Mouse (Mus musculus): ENCODE measurements around the gene Cenpf. TPM values are rescaled to one million over a fixed set of nuclear protein-coding genes. Genes with fewer than 3 reads are reported as not detected.

The Cenpf gene
- polyA plus RNA-seq, 1 experiment from 2014 or later, result 18.1 TPM

DNA sequence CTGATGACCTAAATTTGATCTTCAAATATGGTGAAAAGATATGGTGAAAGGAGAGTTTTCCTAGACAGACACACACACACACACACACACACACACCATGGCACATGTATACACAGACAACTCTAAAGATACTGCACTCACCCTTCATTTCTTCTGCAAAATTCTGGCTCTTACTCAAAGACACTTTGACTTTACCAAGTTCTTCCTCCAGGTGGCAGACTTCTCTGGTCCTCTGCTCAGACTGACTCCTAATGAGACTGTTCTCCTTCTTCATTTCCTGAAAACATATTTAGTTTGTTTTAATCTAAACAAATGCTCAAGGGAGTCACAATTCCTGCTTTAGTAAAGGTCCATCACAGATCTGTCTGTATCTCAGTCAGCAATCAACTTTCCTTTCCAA is 26.0 kb downstream of the Cenpf start:
- Histone ChIP-seq H3K9ac (no peak overlapping the region), H3K27ac (replicated peaks) (no peak overlapping the region), H3K4me2 (no peak overlapping the region), H3K4me1 (replicated peaks) (no peaks in the 10 kb centered on the region), H3K9me3 (no peaks in the 10 kb centered on the region), H3K36me3 (peaks cover 19% of the 10 kb centered on the region), H3K27me3 (no peaks in the 10 kb centered on the region), H3K4me3 (no peak overlapping the region)
- ATAC-seq (ENCODE audit: low read depth), result no peak

DNA sequence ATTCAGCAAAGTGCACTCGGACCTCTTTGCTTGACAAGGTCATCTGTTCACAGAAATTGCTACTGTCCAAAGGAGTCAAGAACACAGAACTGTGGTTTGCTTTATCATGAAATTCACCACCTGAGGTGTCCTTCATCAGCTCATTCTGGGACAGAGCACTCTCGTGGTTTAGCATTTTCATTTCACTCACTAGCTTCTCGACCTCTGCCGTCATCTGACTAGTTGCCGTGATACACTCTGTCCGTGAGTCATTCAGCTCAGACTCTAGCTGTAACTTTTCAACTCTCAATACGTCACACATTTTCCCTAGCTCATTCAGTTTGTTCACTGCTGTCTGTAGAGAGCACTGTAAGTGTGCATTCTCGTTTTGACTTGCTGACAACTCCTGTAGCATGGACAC is 30.5 kb downstream of the Cenpf start:
- no peak for ATAC-seq (ENCODE audit: low read depth)
- peaks cover 33% of the 10 kb centered on the region for H3K36me3 ChIP-seq
- H3K4me1 ChIP-seq (replicated peaks), result no peaks in the 10 kb centered on the region
- H3K27ac ChIP-seq (replicated peaks), result no peak overlapping the region
- H3K27me3 ChIP-seq, result no peaks in the 10 kb centered on the region
- no peak overlapping the region for H3K9ac ChIP-seq
- WGBS, result 90% methylated on average over 8 of the region's 8 CpGs
- H3K4me3 ChIP-seq, result no peak overlapping the region
- H3K4me2 ChIP-seq, result no peak overlapping the region
- no peaks in the 10 kb centered on the region for H3K9me3 ChIP-seq

DNA sequence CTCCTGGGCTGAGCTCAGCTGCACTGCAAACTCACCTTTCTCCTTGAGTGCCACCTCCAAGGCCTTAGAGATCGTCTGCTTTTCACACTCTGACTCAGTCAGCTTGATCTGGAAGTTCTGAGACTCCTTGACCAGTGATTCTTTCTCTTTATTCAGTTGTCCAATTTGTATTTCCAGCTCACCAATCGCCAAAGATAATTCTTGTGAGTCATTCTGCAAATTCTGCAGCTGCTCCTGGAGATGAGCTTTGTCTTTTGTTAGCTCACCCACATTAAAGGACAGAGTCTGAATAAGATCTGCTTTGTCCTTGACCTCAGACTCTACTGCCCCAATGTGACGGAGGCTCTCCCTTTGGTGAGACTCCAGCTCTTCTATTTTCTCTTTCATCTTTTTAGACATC is 34.1 kb downstream of the Cenpf start:
- Histone ChIP-seq H3K27ac (replicated peaks) (no peak overlapping the region), H3K9me3 (no peaks in the 10 kb centered on the region), H3K36me3 (peaks cover 39% of the 10 kb centered on the region), H3K4me3 (no peak overlapping the region), H3K4me1 (replicated peaks) (no peaks in the 10 kb centered on the region), H3K4me2 (no peak overlapping the region), H3K27me3 (no peaks in the 10 kb centered on the region), H3K9ac (no peak overlapping the region)
- no peak for ATAC-seq (ENCODE audit: low read depth)
- WGBS, result 84% methylated on average over 3 of the region's 3 CpGs

DNA sequence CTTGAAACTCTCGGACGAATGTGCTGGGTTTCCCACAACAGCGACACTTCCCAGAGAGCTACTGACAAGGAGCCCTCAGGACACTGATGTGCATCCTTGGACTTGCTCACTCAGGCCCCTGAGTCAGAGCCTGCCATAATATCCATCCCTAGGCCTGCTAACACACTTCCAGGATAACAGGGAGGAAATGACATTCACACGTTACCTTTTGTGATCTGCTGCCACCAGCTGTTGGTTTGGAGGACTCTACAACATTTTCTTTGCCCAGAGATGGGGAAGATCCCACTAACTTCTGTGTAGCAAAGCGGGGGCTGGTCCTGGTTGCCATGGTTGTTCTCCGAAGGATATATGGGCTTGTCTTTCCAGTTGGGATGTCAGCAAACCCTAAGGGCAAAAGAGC is 41.3 kb downstream of the Cenpf start:
- Histone ChIP-seq H3K9ac (no peak overlapping the region), H3K36me3 (peaks cover 12% of the 10 kb centered on the region; the same call in 1 of the 2 replicates), H3K4me1 (replicated peaks) (peaks cover 12% of the 10 kb centered on the region), H3K27ac (replicated peaks) (no peak overlapping the region), H3K9me3 (no peaks in the 10 kb centered on the region), H3K4me2 (no peak overlapping the region), H3K27me3 (no peaks in the 10 kb centered on the region), H3K4me3 (no peak overlapping the region)
- WGBS, result 82% methylated on average over 6 of the region's 6 CpGs
- ATAC-seq (ENCODE audit: low read depth), result no peak

DNA sequence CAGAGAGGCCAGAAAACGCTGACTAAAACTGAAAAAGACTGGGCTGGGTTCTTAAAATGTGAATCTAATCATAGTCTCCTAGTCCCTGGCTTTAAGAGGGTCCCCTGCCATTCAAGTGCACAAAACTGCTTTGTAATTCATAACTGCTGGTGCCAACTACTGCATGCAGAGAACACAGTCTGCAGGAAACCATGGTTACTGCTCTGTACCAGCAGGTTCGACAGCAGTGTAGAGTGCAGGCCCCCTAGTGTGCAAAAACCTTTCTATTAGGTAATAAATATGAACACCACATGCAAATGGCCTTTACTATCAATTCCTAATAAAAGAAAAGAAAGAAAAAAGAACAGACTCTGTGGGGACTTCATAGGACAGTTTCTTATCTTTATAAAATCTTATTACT is 42.5 kb downstream of the Cenpf start:
- H3K9ac ChIP-seq, result no peak overlapping the region
- H3K4me1 ChIP-seq (replicated peaks), result peaks cover 12% of the 10 kb centered on the region
- H3K36me3 ChIP-seq, result peaks cover 18% of the 10 kb centered on the region; the same call in 1 of the 2 replicates
- no peak overlapping the region for H3K4me3 ChIP-seq
- peak overlapping the region; percentile 68; the same call in 1 of the 2 replicates for H3K27ac ChIP-seq (replicated peaks)
- 39% methylated on average over 2 of the region's 2 CpGs for WGBS
- H3K4me2 ChIP-seq, result no peak overlapping the region
- ATAC-seq (ENCODE audit: low read depth), result peak; percentile 87
- H3K9me3 ChIP-seq, result no peaks in the 10 kb centered on the region
- no peaks in the 10 kb centered on the region for H3K27me3 ChIP-seq

DNA sequence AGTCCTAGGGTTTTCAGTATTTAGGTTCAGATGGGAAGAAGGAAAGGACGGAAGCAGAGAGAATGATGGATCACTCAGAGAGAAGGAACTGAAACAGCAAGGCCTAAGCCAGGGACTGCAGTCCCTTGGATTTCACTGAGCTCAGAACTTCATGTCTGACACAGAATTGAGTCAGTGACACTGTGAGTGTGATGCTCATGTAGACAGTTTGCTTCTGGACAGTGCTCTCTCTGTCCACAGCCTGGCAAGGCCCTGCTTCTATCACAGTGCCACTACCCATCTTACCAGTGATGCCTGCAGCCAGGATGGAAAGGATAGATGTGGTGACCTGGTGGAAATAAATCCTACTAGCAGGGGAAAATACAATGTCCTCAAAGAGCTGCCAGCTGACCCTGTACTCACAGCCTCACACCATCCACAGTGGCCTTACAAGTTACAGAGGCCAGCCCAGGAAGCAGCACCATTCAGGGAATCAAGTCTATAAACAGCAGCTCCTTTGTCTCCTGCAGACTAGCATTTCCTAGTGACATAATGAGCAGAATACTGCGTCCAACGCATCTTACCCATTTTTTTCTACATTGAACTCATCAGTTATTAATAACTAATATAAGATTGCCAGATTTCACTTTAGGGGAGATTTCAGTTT is 43.1 kb downstream of the Cenpf start:
- Histone ChIP-seq H3K27me3 (no peaks in the 10 kb centered on the region), H3K4me2 (no peak overlapping the region), H3K27ac (replicated peaks) (peak overlapping the region; percentile 68), H3K36me3 (peaks cover 18% of the 10 kb centered on the region; the same call in 1 of the 2 replicates), H3K9me3 (no peaks in the 10 kb centered on the region), H3K4me3 (no peak overlapping the region), H3K9ac (0 out of 2 replicates have a peak overlapping the region, but pooled peaks have one; percentile 26), H3K4me1 (replicated peaks) (peaks cover 12% of the 10 kb centered on the region)
- ATAC-seq (ENCODE audit: low read depth), result peak; percentile 80; the same call in 1 of the 2 replicates
- 68% methylated on average over 3 of the region's 3 CpGs for WGBS

DNA sequence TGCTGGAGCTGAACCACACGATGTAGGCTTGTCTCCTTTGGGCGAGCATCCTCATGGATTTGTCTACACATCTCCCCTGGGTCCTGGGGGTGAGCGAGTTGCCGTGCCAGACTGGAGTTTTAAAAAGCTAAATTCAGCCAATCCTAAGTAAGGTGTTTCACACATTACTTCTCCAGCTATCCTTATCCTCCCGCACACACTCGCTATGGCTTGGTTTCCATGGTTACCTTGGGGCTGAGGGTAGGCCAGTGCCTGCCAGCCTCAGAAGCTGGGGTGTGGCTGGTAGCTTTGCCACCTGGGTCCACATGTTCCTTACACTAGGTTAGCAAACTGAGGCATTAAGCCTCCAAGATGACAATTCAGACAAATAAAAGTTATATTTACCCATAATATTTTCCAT is 48.3 kb downstream of the Cenpf start:
- peaks cover 3% of the 10 kb centered on the region; the same call in 1 of the 2 replicates for H3K4me1 ChIP-seq (replicated peaks)
- H3K4me3 ChIP-seq, result no peak overlapping the region

DNA sequence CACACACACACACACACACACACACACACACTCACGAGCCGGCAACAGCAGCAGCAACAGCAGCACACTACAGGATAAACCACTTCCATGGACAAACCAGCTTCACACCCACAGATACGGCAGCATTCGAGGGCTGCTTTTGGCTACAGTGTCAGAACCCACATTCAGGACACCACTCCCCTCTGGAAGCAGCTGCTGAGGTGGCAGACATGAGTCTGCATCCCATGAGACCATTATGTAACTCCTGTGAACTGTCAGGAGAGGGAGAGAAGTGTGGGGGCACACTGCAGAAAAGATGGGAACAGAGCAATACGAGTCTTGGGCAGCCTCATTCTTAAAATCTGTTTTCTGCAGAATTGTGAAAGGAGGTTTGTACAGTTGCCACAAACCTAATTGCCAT is 54.1 kb downstream of the Cenpf start:
- H3K4me2 ChIP-seq, result no peak overlapping the region
- WGBS, result 89% methylated on average over 5 of the region's 5 CpGs
- H3K27ac ChIP-seq (replicated peaks), result no peak overlapping the region
- no peaks in the 10 kb centered on the region for H3K27me3 ChIP-seq
- H3K9me3 ChIP-seq, result no peaks in the 10 kb centered on the region
- ATAC-seq (ENCODE audit: low read depth), result no peak
- H3K36me3 ChIP-seq, result no peaks in the 10 kb centered on the region
- no peaks in the 10 kb centered on the region for H3K4me1 ChIP-seq (replicated peaks)
- H3K4me3 ChIP-seq, result no peak overlapping the region
- no peak overlapping the region for H3K9ac ChIP-seq

More for the DNA sequence above, 48.3 kb downstream of the Cenpf start:
- Histone ChIP-seq H3K27me3 (no peaks in the 10 kb centered on the region), H3K9me3 (no peaks in the 10 kb centered on the region), H3K9ac (no peak overlapping the region), H3K4me2 (no peak overlapping the region), H3K36me3 (peaks cover 15% of the 10 kb centered on the region; the same call in 1 of the 2 replicates), H3K27ac (replicated peaks) (no peak overlapping the region)
- 79% methylated on average over 6 of the region's 6 CpGs for WGBS
- ATAC-seq (ENCODE audit: low read depth), result no peak

DNA sequence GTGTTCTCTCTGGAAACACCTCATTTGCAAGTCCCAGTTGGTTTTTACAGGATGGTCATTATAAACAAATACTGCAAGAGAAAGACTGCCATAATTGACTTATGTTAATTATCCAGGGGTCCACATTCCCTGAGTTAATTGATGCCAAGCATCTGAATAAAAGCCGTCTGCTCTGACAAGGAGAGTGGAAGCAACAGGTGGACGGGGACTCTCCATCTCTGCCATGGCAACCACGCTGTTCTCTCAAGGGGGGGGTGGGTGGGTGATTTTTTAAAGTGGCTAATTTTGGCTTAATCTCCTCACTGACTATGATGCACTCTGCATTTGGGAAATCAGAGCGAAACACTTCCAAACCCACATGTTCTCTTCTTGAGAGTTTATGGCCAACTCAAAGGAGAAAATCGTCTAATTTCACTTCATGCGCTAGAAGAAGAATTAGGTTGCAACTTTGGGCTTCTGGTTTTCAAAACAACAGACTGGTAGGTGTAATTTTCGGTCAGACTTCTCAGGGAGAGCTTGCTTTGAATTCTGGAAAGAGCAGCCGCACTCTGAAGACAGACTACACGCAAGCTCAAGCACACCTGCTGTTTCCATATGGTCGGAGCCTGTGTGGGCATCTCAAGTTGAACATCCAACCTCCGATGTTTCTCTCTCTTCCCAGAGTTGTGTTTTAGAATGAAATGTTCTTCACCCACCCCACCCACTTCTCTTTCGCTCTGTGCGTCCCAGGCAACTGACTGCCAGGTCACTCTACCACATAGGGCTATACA is 55.8 kb downstream of the Cenpf start:
- 76% methylated on average over 13 of the region's 13 CpGs for WGBS
- no peak for ATAC-seq (ENCODE audit: low read depth)
- no peak overlapping the region for H3K4me2 ChIP-seq

DNA sequence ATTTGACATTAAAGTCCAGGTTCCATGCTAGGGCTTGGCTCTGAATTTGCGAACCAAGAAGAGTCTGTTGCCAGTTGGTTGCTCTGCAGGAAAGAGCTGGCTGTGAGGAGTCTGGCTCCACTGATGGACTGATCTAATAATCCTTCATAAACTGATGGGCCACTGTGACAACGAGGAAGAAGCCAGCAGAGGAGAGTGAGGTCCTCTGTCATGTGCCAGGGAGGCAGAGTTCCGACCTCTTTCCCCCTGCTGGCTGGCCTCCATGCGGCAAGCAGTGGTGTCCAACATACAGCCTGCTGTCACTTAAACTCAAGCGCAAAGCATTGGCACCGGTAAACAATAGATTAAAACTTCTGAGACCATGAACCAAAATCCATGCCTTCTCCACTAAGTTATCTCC is 57.9 kb downstream of the Cenpf start:
- no peak overlapping the region for H3K9ac ChIP-seq
- no peaks in the 10 kb centered on the region for H3K36me3 ChIP-seq
- no peak for ATAC-seq (ENCODE audit: low read depth)
- H3K4me1 ChIP-seq (replicated peaks), result no peaks in the 10 kb centered on the region
- WGBS, result 78% methylated on average over 6 of the region's 6 CpGs
- no peak overlapping the region for H3K4me2 ChIP-seq
- H3K27me3 ChIP-seq, result no peaks in the 10 kb centered on the region
- no peaks in the 10 kb centered on the region for H3K9me3 ChIP-seq
- no peak overlapping the region for H3K4me3 ChIP-seq
- H3K27ac ChIP-seq (replicated peaks), result no peak overlapping the region

More for the DNA sequence above, 55.8 kb downstream of the Cenpf start:
- Histone ChIP-seq H3K4me3 (no peak overlapping the region), H3K36me3 (no peaks in the 10 kb centered on the region), H3K27ac (replicated peaks) (no peak overlapping the region), H3K9me3 (no peaks in the 10 kb centered on the region), H3K4me1 (replicated peaks) (no peaks in the 10 kb centered on the region), H3K9ac (no peak overlapping the region), H3K27me3 (no peaks in the 10 kb centered on the region)

DNA sequence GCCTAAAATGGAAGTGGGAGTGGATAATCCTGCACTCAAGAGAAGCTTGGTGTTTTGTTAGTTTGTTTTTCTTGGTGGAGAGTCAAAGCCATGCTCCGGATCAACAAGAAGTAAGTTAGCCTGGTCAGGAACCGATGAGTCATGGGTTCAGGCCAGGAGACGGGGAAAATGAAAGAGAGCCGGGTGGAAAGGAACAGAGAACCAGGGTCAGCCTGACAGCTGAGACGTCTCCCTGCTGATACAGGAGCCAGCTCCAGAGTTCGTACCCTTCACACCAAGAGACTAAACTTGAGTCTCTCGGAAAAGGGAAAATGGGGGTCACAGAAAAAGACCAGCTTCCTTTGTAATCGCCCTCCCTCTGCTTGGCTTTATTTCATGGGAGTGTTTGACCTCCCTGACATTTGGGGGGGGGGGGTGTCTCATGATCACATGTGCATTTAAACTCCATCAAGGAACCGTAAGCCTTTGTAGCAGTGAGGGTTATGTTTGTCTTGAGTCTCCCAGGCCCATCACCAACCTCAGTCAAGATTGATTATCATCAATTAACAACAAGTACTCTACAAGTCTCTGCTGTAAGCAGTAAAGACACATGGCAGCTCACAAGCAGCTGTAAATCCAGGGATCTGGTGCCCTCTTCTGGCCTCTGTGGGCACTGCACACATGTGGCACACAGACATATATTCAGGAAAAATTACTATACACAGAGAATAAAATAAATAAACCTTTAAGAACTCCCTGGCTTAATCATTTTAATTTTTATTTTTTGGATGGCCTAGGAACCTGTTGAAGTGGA is 59.7 kb downstream of the Cenpf start:
- Histone ChIP-seq H3K4me1 (replicated peaks) (no peaks in the 10 kb centered on the region), H3K4me3 (no peak overlapping the region), H3K9me3 (no peaks in the 10 kb centered on the region), H3K4me2 (no peak overlapping the region), H3K27me3 (no peaks in the 10 kb centered on the region), H3K9ac (no peak overlapping the region), H3K36me3 (no peaks in the 10 kb centered on the region), H3K27ac (replicated peaks) (no peak overlapping the region)
- 68% methylated on average over 9 of the region's 9 CpGs for whole genome bisulfite sequencing
- peak; percentile 19; the same call in 1 of the 2 replicates for ATAC-seq (ENCODE audit: low read depth)

DNA sequence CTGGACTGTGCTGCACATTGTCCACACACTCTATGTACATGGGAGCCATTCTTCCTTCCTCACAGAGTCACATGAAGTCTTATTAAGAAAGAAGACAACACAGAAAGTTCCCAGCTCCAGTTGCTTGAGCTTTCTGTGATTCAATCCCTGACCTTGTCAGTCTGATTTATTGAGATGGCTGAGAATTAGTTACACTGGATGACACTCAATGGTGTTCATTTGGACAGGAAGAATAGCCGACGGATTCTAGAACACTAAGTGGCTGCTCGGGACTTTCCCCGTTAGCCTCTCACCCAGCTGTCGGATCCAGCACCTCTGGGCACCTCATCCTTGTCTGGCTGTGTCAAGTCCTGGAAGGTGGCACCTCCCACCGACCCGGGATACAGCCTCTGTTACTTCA is 63.1 kb downstream of the Cenpf start:
- Histone ChIP-seq H3K9ac (no peak overlapping the region), H3K9me3 (no peaks in the 10 kb centered on the region), H3K27me3 (no peaks in the 10 kb centered on the region), H3K36me3 (no peaks in the 10 kb centered on the region), H3K4me2 (no peak overlapping the region), H3K4me1 (replicated peaks) (no peaks in the 10 kb centered on the region), H3K4me3 (no peak overlapping the region), H3K27ac (replicated peaks) (no peak overlapping the region)
- ATAC-seq (ENCODE audit: low read depth), result no peak
- whole genome bisulfite sequencing, result 34% methylated on average over 7 of the region's 7 CpGs
